Mouse (Mus musculus): ENCODE data around the gene Raver2. TPM values are rescaled to one million over a fixed set of nuclear protein-coding genes. Genes with fewer than 3 reads are reported as not detected.

The Raver2 gene
- polyA plus RNA-seq, 1 experiment, result not detected

GRCm38 (mm10) chr4:101199433-101200081 lies 130.8 kb downstream of the Raver2 start:
- peaks cover 96% of the 10 kb centered on the region for H3K4me1 ChIP-seq
- no peak for TF ChIP-seq FLI1 (IDR thresholded peaks at IDR 0.05; ENCODE audit: low read length)
- TF ChIP-seq GATA1 (IDR thresholded peaks at IDR 0.05; ENCODE audit: borderline replicate concordance, low read length), result no peak
- H3K27me3 ChIP-seq (replicated peaks), result no peaks in the 10 kb centered on the region
- no peaks in the 10 kb centered on the region for H3K9me3 ChIP-seq
- peaks cover 23% of the 10 kb centered on the region for H3K36me3 ChIP-seq (replicated peaks; ENCODE audit: low read length)
- H3K4me3 ChIP-seq (replicated peaks), result peak overlapping the region; percentile 56

Other genes with a start within 250 kb of the Raver2 start
- not detected in 2 replicates for gene Gm10577, start 48.3 kb upstream of the Raver2 start, polyA plus RNA-seq (2012; ENCODE audit: insufficient read depth, low replicate concordance)
- 60.1 and 80.6 TPM in 2 replicates for gene Jak1, start 196.3 kb downstream of the Raver2 start, polyA plus RNA-seq (2012; ENCODE audit: insufficient read depth, low replicate concordance)

Data from megakaryocyte, embryonic 14.5 days (primary cell).